Mouse (Mus musculus): Measurements from ENCODE around the gene Cmya5.
"Not testable (repeated sequence)": the region's sequence is repeated elsewhere in the genome, so short reads cannot be mapped to it uniquely, and the experiment has no call there.

The Cmya5 gene

DNA sequence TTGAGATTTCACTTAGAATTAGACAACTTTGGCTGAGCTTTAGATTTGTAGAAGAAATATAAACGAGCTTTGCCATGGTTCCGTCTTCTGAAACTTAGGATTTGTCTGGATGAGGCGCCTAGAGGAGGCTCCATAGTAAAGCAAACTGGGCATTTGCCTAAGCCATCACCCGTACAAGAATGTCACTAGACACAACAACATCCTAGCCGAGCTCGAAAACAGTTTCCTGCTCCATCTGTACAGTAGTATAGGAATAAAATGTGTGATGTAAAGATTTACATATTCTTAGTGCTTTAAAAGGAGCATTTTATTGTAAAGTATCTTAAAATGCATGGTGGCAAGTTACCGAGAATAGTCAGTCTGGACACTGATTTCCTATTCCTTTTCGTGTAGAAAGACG, 22.2 kb downstream of the Cmya5 start:
- DNase-seq (ENCODE audit: low spot score), result no peak

- no peak for DNase-seq (ENCODE audit: low spot score)
These were observed 27.3 kb downstream of the Cmya5 start for GRCm38 (mm10) chr13:93117241-93117640.

DNA sequence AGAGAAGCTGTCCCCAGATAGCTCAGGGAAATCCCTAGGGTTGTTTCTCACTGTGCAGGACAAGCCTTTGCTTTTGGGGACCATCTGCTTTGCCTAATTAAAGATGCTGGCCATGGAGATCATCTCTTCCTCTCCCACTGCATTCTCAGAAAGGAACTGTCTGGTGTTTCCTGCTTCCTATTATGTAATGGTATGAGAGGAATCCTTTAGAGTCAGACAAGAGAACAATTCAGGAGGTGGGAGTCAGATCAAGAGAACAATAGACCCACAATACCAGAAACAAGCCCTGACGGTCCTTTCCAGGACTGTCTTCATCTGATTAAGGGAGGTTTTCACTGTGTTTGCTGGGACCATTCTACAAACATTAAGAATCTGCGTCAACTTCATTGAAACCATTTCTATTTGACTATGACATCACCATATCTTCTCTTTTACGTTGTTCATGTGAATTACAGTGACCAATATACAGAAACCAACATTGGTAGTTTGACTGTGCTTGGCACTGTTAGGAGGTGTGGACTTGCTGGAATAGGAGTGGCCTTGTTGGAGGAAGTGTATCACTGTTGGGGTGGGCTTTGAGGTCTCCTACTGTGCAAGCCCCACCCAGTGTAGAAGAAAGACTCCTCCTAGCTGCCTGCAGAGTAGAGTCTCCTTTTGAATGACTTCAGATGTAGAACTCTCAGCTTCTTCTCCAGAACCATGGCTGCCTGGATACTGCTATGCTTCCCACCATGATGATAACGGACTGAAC, 42.0 kb downstream of the Cmya5 start:
- no peak for DNase-seq (ENCODE audit: low spot score)

GRCm38 (mm10) chr13:93098596-93098995, 45.9 kb downstream of the Cmya5 start:
- no peak for DNase-seq (ENCODE audit: low spot score)

DNA sequence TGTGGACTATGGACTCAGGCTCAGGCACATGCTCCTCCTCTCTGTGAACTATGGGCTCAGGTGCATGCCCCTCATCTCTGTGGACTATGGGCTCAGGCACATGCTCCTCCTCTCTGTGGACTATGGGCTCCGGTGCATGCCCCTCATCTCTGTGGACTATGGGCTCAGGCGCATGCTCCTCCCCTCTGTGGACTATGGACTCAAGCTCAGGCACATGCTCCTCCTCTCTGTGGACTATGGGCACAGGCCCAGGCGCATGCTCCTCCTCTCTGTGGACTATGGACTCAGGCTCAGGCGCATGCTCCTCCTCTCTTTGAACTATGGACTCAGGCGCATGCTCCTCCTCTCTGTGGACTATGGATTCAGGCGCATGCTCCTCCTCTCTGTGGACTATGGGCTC, 47.9 kb downstream of the Cmya5 start:
- no peak for DNase-seq (ENCODE audit: low spot score)

DNA sequence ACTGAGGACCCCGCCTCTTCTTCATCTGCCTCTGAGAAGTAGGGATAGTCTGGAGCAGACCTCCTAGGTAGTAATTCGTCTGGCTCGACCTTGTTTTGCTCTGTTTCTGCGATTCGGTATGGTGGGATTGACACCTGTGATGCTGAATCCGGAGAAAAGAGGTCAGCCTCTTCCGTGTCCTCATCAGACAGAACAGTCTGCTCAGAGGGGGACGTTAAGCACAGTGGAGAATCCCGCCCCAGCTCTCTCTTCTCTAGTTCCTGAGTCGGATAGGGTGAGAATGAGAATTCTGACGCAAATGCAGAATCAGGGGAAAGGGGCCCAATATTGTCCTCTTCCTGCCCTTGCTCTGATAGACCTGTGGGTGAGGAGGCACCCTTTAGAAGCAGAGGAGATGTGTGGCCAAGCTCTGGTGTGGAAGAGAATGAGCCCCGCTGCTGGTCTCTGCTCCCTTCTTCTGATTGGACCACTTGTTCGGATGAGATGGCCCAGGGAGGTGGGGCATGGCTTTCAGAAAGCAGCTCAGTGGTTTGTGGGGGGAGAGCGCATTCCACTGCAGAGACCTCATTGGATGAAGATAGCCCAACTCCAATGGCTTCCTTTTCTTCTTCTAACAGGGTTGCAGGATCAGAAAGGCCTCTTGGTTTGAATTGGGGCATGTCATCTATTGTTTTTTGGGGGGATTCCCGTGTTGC, 49.3 kb downstream of the Cmya5 start:
- DNase-seq (ENCODE audit: low spot score), result no peak

DNA sequence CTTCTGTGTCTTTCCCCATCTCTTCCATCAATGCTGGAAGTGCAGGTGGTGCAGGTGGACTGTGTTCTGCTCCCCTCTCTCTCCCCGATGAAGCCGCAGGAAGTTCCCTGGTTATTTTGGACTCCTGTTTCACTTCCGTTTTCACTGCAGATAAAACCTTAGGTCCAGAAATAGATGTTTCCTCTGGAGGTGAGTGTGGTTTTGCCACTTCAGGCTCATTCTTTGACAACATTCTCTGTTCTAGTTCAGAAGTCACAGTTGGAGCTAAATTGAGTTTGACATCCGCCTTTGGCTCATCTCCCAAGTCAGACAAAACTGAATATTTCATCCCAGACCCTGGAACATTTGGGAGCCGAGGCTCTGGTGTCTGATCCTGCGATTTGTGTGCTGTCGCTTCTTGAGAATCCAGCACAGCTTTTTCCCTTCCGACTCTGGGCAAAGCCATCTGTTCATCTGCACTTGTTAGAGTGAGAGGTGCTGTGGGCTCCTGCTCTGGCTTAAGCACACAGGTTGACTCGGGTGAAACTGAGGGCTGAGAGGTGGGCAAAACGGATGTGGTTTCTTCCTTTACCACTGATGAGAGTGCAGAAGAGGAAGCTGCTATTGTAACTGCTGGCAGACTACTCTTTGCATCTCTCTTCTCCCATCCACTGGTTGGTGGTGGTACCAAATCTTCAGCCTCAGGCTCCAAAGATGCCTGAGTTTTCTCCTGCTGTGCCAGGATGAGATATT, 50.2 kb downstream of the Cmya5 start:
- DNase-seq (ENCODE audit: low spot score), result peak; percentile 34

DNA sequence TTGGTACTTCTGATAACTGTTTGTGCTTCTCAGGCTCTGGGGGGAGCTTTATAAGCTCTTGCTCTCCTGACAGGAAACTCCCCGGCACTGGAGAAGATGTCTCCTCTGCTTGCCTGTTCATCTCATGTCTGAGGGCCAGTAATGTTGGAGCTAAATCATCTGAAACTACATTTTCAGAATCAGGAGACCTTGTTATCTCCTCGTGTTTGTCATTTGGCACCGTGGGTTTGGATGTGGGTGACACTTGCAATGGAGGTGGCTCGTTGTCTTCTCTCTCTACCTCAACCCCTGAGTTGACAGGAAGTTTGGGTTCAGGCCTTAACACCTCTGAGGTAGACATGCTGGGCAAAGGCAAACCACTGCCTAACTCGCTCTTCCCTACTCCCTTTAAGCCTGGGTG, 50.8 kb downstream of the Cmya5 start:
- no peak for DNase-seq (ENCODE audit: low spot score)

DNA sequence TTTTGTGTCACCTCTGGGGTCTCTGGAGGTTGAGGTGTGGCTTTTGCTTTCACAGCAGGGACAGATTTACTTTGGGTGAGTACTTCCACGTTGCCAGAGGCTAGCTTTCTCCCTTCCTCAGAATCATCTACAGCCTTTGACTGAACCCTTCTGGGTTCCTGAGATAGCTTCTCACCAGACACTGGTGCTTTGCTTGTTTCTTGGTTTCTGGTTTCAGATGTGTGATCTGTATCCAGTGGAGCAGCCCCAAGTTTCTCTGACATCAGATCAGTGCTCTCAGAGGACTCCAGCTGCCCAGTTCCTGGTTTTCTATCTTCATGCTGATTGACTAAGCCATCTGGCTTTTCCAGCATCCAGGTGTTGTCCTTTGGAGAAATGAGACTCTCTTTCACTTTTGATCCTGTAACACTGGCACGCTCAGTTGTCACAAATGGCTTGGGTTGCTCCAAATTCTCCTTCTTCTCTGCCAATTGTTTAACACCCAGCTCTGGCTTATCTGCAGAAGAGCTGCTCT, 51.6 kb downstream of the Cmya5 start:
- no peak for DNase-seq (ENCODE audit: low spot score)

DNA sequence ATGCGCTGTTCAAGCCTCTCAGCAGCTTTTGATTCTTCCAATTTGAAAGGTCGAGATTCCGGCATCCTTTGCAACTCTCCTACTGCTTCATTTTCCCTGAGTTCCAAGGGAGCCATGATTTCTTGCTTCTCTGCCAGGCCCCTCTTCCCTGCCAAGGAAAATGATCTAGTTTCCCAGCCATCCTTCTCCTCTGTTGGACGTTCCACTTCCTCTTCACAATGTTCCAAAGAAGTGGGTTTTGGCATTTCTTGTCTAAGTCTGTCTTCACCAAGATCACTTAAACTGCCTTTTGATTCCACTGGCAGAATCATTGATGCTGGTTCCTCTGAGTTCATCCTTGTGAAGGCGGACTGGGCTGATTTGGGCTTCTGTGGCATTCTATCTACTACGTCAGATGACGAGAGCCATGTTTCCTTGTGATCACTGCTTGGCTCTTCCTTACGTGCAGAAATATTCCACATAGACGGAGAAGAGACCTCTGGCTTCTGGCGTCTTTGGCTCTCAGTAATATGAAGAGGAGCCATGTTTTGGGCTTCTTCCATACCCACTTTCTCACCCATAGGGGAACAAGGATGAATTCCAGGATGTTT, 52.6 kb downstream of the Cmya5 start:
- DNase-seq (ENCODE audit: low spot score), result no peak

- no peak for DNase-seq (ENCODE audit: low spot score)
These were observed 53.3 kb downstream of the Cmya5 start for GRCm38 (mm10) chr13:93091176-93091575.

DNA sequence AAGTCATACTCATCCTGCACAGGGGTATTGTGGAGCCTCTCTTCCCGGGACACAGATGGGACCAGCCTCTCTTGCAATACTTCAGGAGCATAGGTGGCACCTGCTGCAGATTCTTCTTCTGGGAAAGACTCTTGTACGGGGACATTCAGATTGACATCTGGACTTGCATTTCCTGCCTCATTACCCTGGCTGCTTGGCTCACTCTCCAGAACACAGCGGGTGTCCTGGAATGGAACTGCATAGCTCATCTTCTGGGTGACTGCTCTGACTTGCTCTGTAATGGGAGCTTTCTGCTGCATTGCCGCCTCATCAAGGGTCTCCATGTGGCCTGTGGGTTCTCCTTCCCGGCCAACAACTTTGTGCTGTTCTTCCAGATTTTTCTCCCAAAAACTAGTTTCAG, 55.0 kb downstream of the Cmya5 start:
- no peak for DNase-seq (ENCODE audit: low spot score)

GRCm38 (mm10) chr13:93085711-93086110, 58.8 kb downstream of the Cmya5 start:
- no peak for DNase-seq (ENCODE audit: low spot score)

- not testable (repeated sequence) for DNase-seq (ENCODE audit: low spot score)
These were observed 62.2 kb downstream of the Cmya5 start for GRCm38 (mm10) chr13:93082324-93082723.

DNA sequence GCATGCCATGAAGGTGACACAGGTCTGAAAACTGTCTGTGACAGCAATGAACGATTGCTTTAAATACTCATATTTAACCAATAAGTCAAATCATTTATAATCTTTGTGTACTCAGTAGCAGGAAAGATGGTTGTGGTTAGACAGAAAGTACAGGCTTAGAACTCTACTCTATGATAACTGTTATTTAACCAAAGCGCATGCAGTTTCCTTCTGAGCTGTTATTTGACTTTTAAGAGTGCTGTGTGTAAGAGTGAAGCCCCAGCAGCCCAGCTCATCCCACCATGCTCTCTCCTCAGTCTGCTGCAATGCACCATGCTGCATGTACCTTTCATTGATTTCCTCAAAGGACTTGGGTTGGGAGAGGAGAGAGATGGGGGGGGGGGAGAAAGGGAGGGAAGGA, 63.7 kb downstream of the Cmya5 start:
- DNase-seq (ENCODE audit: low spot score), result no peak

GRCm38 (mm10) chr13:93074147-93074641, 70.3 kb downstream of the Cmya5 start:
- peak; percentile 44 for DNase-seq (ENCODE audit: low spot score)

DNA sequence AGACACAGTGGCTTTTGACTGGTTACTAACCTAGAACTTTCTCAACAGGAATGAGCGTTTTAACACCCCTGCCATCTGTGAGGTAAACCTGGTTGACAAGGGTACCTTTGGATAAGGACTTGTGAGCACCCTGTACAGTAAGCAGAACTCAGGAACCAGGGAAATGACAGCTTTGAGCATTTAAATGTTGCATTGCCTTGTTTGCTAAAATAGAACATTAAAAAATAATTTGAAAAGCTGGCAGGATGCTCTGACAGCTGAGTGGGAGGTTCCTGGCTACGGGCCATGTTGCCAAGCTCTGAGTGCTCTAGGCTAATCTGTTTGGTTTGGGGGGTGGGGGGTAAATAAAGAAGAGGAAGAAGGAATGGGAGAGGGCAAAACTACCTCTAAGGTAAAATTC, 70.9 kb downstream of the Cmya5 start:
- peak; percentile 72 for DNase-seq (ENCODE audit: low spot score)

DNA sequence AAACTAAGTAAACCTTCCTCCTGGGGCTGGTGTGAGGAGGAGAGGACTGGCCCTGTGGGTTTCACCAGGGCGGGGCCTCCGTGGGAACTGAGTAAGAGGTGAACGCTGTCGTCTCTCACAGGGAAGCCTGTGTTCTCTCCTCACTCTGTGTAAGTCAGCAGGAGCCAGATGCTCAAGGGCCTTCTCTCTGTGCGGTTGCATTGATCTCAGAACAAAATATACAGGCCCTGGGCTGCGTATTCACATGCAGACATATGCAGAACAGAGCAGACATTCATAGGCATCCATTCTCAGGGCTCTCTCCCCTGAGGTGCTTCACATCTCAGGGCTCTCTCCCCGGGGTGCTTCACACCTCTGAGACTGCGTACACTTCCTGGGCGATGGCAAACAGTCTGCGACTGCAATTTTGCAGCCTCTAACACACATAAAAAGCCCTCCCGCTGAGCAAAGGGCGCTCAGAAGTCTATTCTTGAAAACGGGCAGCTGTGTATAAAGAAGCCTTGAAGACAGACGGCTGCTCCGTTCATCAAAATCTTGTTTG, 71.6 kb downstream of the Cmya5 start:
- DNase-seq (ENCODE audit: low spot score), result no peak

DNA sequence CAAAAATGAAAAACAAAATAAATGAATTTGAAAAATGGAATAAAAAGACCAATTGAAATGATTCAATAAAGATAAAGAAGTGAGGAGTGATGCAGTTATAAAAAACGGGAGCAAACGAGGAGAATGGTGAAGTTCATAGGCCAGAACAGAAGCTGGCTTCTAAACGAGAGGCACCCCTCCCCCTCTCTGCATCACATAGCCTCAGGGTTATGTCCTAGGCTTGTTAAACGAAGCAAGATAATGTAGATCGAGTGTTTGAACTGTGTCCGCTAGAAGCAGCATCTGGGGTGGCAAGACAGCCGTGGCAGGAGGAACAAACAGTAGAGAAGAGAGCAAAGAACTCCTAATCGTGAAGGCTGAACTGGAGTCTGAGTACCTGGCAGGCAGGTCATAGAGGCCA, 74.1 kb downstream of the Cmya5 start:
- DNase-seq (ENCODE audit: low spot score), result no peak

GRCm38 (mm10) chr13:93069481-93069880, 75.0 kb downstream of the Cmya5 start:
- DNase-seq (ENCODE audit: low spot score), result no peak

- peak; percentile 49 for DNase-seq (ENCODE audit: low spot score)
These were observed 76.2 kb downstream of the Cmya5 start for GRCm38 (mm10) chr13:93068353-93068752.

All from layer of hippocampus, adult 11-12 months (tissue).